Mouse (Mus musculus) heart, adult 9 months (tissue): Measurements from ENCODE around the gene Pdgfd.

Experiments
- DNase-seq, 2 experiments: peaks; one replicate each; pipeline ENCODE4 v3.0.0; 2022; ENCODE audit warnings: low spot score in 2 of 2

Gene Pdgfd

DNA sequence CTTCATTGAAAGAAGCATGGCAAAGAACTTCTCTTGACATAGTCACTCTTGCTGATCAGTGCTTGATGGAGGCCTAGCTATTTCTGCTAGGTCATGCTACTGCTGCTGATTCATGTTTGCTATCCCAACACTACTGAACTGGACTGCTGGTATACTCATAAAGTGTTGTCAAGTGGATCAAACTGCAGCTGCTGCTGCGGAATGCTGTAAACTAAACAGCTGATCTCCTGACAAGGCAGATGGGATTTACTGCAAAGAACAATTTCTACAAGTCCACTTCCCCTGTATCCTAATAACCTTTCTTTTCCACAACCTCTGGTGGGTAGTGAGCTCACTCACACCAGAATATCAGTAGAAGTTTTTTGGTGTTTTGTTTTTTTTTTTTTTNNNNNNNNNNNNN is 148.7 kb downstream of the Pdgfd start:
- no peak for DNase-seq

DNA sequence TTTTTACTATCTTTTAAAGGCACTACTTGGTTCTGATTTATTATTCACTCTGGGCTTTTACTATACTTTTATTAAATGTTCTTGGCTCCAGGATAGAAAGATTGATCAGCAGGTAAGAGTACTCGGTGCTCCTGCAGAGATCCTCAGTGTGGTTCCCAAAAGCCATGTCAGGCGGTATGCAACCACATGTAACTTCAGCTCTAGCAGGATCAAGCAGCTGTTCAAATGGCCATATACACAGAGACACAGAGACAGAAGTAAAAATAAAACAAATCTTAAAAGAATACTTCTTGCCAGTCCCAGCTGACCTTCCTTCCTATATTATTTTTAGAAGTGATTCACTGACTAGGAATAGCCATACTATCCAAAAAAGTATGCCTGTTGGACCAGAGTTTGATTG is 157.0 kb downstream of the Pdgfd start:
- no peak for DNase-seq

DNA sequence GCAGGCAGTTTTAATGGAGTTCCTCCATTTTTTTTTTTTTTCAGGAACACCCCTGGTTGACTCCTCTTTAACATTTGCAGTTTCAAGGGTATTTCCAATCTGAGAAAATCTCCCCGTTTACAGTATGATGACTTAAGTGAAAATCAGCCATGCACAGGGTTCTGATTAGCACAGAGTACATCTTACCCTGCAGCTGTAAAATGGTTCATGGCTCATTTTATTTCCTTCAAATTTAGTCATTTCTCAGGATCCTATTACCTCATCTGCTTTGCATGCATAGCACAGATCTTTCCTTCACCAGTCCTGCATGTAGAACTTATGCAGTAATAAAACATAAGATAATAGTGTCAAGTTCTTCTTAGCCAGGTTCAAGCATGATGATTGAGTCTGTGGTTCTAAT is 165.1 kb downstream of the Pdgfd start:
- no peak for DNase-seq

GRCm38 (mm10) chr9:6336236-6336635 is 167.9 kb downstream of the Pdgfd start:
- DNase-seq = no peak

- DNase-seq = no peak
Measured at GRCm38 (mm10) chr9:6337891-6338290, 169.5 kb downstream of the Pdgfd start.

DNA sequence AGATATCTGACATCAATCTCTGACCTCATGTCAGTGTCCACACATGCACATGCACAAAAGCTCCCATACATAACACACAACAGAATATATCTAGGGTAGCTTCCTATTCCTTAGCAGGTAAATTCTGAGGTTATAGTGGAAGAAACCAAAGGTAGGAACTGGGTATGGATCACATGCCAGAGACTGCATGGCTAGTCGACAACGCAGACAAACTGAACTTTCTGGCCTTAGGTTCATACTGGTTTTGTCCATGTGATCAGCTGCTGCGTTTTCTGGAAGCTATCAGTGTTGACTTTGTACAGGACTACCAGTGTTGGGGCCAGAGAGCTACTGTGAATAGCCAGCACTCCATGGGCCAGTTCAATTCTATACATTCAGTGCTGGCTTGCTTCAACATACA is 170.0 kb downstream of the Pdgfd start:
- no peak for DNase-seq

- peak in 1 of 2 experiments; percentile 9 for DNase-seq
Measured at GRCm38 (mm10) chr9:6339394-6339793, 171.0 kb downstream of the Pdgfd start.

DNA sequence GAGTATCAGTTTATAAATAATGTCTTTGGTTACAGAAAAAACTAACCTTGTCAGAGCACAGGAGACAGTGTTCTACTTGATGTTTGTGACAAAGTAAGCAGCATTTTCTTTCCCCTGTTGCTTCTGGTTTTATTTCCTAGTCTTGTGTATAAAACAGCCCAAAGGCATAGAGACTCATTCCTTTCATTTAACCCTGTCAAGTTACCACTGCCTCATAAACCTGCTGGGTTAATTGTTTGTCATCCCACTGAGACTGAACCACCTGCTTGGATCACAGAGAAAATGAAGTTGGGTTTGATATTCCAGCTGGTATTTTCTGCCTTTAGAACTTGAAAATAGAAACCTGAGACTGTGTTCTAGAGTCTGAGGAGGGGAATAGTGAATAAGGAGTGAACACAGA is 172.4 kb downstream of the Pdgfd start:
- DNase-seq = no peak

GRCm38 (mm10) chr9:6342854-6343253 is 174.5 kb downstream of the Pdgfd start:
- DNase-seq = no peak

DNA sequence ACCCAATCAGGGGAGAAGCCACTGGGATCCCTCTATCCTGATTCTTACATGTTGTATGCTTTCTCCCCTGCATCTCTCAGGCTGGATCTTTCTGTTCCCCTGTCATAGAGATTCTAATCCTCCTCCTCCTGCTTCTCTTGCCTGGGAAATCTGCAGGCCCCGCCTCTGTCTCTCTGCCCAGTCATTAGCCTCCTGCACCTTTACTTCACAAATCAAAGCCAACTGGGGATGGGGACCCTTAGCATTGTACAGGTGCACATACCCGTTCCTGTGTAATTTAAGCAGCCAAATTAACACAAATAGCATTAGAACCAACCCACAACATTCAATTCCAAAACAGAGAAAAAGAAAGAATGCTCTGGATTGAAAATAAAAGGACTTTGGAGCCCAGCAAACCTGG is 176.1 kb downstream of the Pdgfd start:
- no peak for DNase-seq

DNA sequence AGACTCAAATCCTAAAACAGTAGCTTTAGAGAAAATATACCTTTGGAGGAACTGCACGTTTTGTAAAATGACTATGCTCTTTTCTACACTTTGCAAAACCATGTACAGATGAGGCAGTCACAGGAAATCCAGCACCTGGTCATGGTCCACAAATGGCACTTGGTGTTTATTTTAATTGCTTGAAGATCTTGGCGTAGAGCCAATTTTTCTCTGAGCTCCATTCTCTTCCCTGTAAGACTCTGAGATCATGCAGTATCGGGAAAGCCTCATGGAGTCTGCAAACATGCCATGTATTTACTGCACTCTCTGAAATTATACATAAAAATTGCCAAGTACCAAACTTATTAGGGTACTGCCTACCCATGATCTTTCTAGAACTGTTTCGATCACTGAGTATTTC is 176.5 kb downstream of the Pdgfd start:
- DNase-seq = peak; percentile 8 to 28

GRCm38 (mm10) chr9:6345366-6345765 is 177.0 kb downstream of the Pdgfd start:
- no peak for DNase-seq

- peak; percentile 1 to 9 for DNase-seq
Measured at GRCm38 (mm10) chr9:6353257-6353960, 185.0 kb downstream of the Pdgfd start.

- no peak for DNase-seq
Measured at GRCm38 (mm10) chr9:6360795-6361194, 192.4 kb downstream of the Pdgfd start.

- no peak for DNase-seq
Measured at GRCm38 (mm10) chr9:6366550-6366949, 198.2 kb downstream of the Pdgfd start.

DNA sequence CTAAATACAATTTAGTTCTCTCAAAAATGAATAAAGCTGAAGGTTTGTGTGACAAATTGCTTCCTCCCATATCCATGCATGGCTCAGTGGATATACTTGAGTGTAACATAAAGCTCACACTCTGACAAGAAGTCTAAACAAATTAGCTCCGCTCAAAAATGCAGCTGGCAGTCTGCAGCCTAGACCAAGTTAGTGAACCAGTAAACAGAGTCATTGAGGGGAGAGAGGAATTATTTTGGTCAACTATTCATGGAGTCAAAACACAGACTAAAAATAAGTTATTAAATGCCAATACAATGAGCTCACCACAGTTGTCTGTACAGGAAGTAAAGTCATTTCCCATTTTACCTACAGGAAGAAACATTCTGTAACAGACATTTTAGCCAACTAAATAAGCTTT is 233.4 kb downstream of the Pdgfd start:
- peak; percentile 13 to 56 for DNase-seq

GRCm38 (mm10) chr9:6406535-6406934 is 238.2 kb downstream of the Pdgfd start:
- DNase-seq = no peak

- DNase-seq = no peak
Measured at GRCm38 (mm10) chr9:6407972-6408371, 239.6 kb downstream of the Pdgfd start.

DNA sequence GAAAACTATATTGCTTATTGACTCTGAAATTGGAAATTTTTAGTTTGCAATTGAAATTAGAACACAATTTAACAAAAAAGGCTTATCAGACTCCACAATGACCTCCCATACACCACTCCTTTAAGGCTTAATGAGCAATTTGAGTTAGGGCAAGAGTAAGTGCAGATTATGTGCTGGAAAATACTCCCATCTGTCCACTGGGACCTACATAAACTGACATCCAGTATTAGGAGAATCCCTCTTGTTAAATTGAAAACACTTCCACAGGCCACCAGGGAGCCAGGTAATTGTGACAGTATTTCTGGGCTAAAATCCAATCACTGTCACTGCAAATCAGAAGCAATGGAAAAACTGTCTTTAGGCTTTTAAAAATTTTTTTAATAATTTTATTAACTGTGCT is 256.2 kb downstream of the Pdgfd start:
- no peak for DNase-seq
